Mouse (Mus musculus) CD4-positive naive resting alpha-beta T cell, adult 57 days (primary cell): ENCODE data around the gene Wipf2. TPM values are rescaled to one million over a fixed set of nuclear protein-coding genes. Genes with fewer than 3 reads are reported as not detected.

ENCODE experiments used
- total RNA-seq: library from RNA; stranded (reverse); gene quantifications from one replicate; pipeline ENCODE4 v1.2.4, GENCODE M21; 2023

Gene Wipf2
- 41.1 TPM for total RNA-seq

DNA sequence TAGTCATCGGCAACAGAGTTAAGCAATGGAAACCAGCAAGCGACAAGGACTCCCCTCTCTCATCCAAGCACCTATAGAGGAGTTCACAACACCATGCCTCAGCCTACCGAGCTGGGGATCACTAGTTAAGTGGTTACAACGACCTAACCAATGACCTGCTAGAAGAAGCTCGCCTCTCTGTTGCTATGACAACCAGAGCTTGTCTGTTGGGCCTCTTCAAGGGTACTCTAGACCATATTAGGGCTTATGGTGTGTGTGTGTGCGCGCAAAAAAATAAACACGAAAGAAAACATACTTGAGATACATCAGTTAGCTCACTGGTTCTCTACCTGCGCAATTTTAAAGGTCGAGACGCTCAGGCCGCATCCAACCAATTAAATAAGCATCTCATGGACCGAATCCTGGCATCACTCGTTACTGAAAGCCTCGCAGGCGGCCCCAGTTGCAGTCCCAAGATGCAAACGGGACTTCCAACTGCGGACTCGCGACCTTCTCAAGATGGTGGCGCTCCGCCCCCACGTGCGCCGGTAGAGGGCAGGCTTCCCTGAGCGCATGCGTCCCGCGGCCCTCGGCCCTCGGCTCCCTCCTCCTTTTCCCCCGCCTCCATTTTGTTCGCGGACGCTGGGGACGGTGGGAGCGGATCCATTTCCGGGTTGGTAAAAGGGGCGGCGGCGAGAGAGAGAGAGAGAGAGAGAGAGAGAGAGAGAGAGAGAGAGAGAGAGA is at the start of gene Wipf2:
Wipf2 (plus strand) TSS at position 611 of the 723 bp plus-strand sequence.

DNA sequence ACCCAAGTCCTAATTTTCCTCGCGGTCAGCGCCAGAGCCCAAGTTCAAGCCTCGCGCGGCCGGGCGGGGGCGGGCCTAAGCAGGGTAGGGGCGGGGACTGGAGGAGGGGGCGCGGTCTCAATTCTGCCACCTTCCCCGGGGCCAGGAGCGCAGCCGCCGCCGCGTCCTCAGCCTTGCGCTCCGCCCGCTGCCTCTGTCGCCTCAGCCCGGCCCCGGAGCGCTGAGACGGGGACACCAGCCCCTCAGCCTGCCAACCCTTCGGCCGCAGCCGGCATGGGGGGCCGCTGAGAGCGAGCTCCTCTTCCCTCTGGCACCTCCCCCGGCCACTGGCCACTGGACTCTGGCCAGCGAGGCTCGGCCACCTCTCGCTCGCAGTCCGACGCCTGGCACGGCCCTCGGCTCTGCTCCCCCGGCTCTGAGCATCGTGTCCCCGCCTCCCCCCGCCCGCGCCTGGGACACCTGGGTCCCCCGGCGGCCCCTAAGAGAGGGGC is 26.7 kb upstream of the Wipf2 start, which contains the start of gene Rapgefl1:
Rapgefl1 (plus strand) TSS at position 135 of the 491 bp plus-strand sequence.

DNA sequence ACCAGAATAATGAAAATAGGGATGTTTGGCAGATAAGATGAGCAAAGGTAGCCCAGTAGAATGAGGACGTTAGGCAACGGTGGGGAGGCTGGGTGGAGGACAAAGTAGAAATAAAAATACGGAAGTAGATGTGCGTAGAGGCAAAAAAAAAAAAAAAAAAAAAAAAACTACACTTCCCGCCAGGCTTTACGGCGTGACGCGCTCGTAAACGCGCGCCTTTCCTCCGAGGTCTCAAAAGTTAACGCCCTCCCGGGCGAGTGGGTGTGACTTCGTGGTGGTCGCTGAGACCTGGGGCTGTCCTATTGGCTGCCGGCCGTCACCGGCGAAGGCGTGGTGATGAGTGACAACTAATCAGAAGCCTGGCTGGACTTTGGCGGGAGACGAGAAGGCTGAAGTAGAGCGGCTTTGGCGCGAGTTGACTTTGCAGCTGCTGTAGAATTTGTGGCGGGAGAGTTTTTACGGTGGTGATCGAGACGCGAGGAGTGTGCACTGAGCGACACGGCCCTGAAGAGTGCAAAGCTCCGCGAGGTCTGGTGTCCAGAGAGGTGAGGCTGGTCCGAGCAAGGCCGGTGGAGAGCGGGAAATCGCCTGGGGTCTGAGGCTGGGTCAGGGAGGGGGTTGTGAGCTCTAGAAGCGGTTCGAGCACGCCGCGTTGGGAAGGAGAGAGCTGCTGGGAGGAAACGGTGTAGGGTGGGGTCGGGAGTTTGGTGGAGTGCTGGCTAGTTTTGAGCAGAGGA is 44.2 kb downstream of the Wipf2 start, which contains the start of gene Cdc6:
Cdc6 (plus strand) TSS at position 365 of the 737 bp plus-strand sequence.

DNA sequence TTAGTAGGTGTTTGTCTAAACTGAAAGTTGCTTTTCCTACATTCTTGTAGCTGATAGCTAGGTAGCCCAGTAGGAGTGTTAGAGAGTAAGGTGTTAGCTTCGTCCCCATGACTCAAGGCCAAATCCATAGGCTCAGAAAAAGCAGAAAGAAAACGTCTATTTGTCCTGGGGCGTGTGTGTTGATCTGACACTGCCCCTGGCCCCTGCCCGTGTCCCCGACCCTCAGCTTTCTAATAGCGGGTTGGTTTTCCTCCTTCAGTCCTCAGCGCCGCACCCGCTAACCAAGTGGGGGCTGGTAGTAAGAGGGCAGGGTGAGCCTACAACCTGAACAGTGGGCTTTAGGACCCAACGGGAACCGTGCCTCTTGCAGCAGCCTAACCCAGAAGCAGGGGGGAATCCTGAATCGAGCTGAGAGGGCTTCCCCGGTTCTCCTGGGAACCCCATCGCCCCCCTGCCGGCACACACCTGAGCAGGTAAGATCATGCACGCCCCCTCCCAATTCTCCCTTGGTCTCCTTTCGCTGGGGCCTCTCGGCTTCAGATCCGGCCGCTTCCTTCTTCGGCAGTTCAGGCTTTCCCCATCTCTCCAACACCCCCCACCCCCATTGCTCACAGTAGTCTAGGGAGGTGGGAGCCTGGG is 64.1 kb downstream of the Wipf2 start, which contains the start of gene Rara:
Rara (plus strand) TSS at position 381 of the 639 bp plus-strand sequence.

Other genes starting within 250 kb of the Wipf2 start
- gene Gm12355, start 238.0 kb upstream of the Wipf2 start, total RNA-seq, result 23.9 TPM
- 0.35 TPM for gene Gsdma3, start 237.3 kb upstream of the Wipf2 start, total RNA-seq
- gene Gsdma2, start 216.9 kb upstream of the Wipf2 start, total RNA-seq, result not detected
- gene Gsdma, start 199.3 kb upstream of the Wipf2 start, total RNA-seq, result not detected
- 78.2 TPM for gene Psmd3, start 181.1 kb upstream of the Wipf2 start, total RNA-seq
- gene Csf3, start 162.4 kb upstream of the Wipf2 start, total RNA-seq, result not detected
- gene Med24, start 134.2 kb upstream of the Wipf2 start, total RNA-seq, result 75.6 TPM
- 44.0 TPM for gene Thra, start 123.0 kb upstream of the Wipf2 start, total RNA-seq
- gene Nr1d1, start 88.3 kb upstream of the Wipf2 start, total RNA-seq, result 5.1 TPM
- gene Msl1, start 68.1 kb upstream of the Wipf2 start, total RNA-seq, result 123 TPM
- gene Casc3, start 58.7 kb upstream of the Wipf2 start, total RNA-seq, result 119 TPM
- not detected for gene Rapgefl1, start 26.9 kb upstream of the Wipf2 start, total RNA-seq
- 4.0 TPM for gene Cdc6, start 44.2 kb downstream of the Wipf2 start, total RNA-seq
- gene Rara, start 64.2 kb downstream of the Wipf2 start, total RNA-seq, result 95.9 TPM
- not detected for gene Gjd3, start 119.4 kb downstream of the Wipf2 start, total RNA-seq
- gene Top2a, start 160.6 kb downstream of the Wipf2 start, total RNA-seq, result 6.7 TPM
- 449 TPM for gene Igfbp4, start 177.6 kb downstream of the Wipf2 start, total RNA-seq
- gene Tns4, start 225.7 kb downstream of the Wipf2 start, total RNA-seq, result 0.47 TPM